Mouse (Mus musculus) bone marrow macrophage, adult 2 months (primary cell): ENCODE data around the gene Slc7a4. TPM values are rescaled to one million over a fixed set of nuclear protein-coding genes. Genes with fewer than 3 reads are reported as not detected.

ENCODE experiments used
- H3K27ac ChIP-seq: 2 replicates; pipeline ENCODE4 v1.5.1; 2012; ENCODE audit warnings: low read depth, low read length; ENCODE audit not compliant: insufficient read depth
- H3K4me1 ChIP-seq: 2 replicates; pipeline ENCODE4 v1.6.1; 2012; ENCODE audit warnings: low read length; ENCODE audit not compliant: control insufficient read depth, insufficient read depth
- H3K4me3 ChIP-seq: 2 replicates; pipeline ENCODE4 v1.5.1; 2012; ENCODE audit warnings: mild to moderate bottlenecking, low read length, moderate library complexity; ENCODE audit not compliant: insufficient read depth
- CTCF ChIP-seq: IDR thresholded peaks from 2 replicates; pipeline ENCODE4 v1.5.1; 2012; ENCODE audit warnings: low read depth, mild to moderate bottlenecking, low read length, moderate library complexity
- POLR2A ChIP-seq: IDR thresholded peaks from 2 replicates; pipeline ENCODE4 v1.6.1; 2012; ENCODE audit warnings: mild to moderate bottlenecking, low read depth, low read length, borderline replicate concordance
- polyA plus RNA-seq: library from polyadenylated mRNA; stranded (reverse); fragments of >200 nt; gene quantifications from 2 replicates; pipeline ENCODE4 v1.2.4, GENCODE M21; 2012; ENCODE audit not compliant: missing spikeins, insufficient read depth, insufficient read length

Slc7a4 gene
- polyA plus RNA-seq, 1 experiment, result 2.2 TPM

GRCm38 (mm10) chr16:17605684-17606083 is 22.7 kb upstream of the Slc7a4 start:
- no peaks in the 10 kb centered on the region for H3K4me1 ChIP-seq
- TF ChIP-seq CTCF, result no peak
- TF ChIP-seq POLR2A, result no peak
- no peak overlapping the region for H3K4me3 ChIP-seq
- H3K27ac ChIP-seq, result no peak overlapping the region

GRCm38 (mm10) chr16:17604941-17605340 is 21.9 kb upstream of the Slc7a4 start:
- TF ChIP-seq POLR2A, result no peak
- TF ChIP-seq CTCF, result no peak
- Histone ChIP-seq H3K4me1 (no peaks in the 10 kb centered on the region), H3K27ac (no peak overlapping the region), H3K4me3 (no peak overlapping the region)

GRCm38 (mm10) chr16:17600944-17601562 is 18.0 kb upstream of the Slc7a4 start:
- Histone ChIP-seq H3K4me1 (no peaks in the 10 kb centered on the region), H3K4me3 (no peak overlapping the region), H3K27ac (no peak overlapping the region)
- no peak for TF ChIP-seq POLR2A
- TF ChIP-seq CTCF, result no peak

GRCm38 (mm10) chr16:17590731-17591130 is 7.7 kb upstream of the Slc7a4 start:
- Histone ChIP-seq H3K4me1 (no peaks in the 10 kb centered on the region), H3K27ac (no peak overlapping the region), H3K4me3 (no peak overlapping the region)
- TF ChIP-seq POLR2A, result no peak
- TF ChIP-seq CTCF, result no peak

GRCm38 (mm10) chr16:17584555-17584954 is 1.5 kb upstream of the Slc7a4 start:
- no peak overlapping the region for H3K4me3 ChIP-seq
- H3K4me1 ChIP-seq, result no peaks in the 10 kb centered on the region
- no peak overlapping the region for H3K27ac ChIP-seq
- no peak for TF ChIP-seq CTCF
- TF ChIP-seq POLR2A, result no peak

- no peak for TF ChIP-seq CTCF
- TF ChIP-seq POLR2A, result no peak
Measured at GRCm38 (mm10) chr16:17576825-17577215, 6.2 kb downstream of the Slc7a4 start.

GRCm38 (mm10) chr16:17575870-17576824 is 6.9 kb downstream of the Slc7a4 start:
- Histone ChIP-seq H3K4me3 (peak overlapping the region; percentile 67), H3K4me1 (peaks cover 2% of the 10 kb centered on the region; the same call in 1 of the 2 replicates), H3K27ac (no peak overlapping the region)
- TF ChIP-seq POLR2A (no peak), CTCF (no peak)

More at GRCm38 (mm10) chr16:17576825-17577215, 6.2 kb downstream of the Slc7a4 start:
- H3K27ac ChIP-seq, result no peak overlapping the region
- H3K4me3 ChIP-seq, result peak overlapping the region; percentile 67
- H3K4me1 ChIP-seq, result peaks cover 2% of the 10 kb centered on the region; the same call in 1 of the 2 replicates

GRCm38 (mm10) chr16:17566186-17566585 is 16.8 kb downstream of the Slc7a4 start:
- no peak overlapping the region for H3K27ac ChIP-seq
- TF ChIP-seq POLR2A (no peak), CTCF (no peak)
- H3K4me1 ChIP-seq, result peaks cover 6% of the 10 kb centered on the region
- H3K4me3 ChIP-seq, result no peak overlapping the region

GRCm38 (mm10) chr16:17564771-17565170 is 18.2 kb downstream of the Slc7a4 start:
- H3K4me3 ChIP-seq, result no peak overlapping the region
- no peak for TF ChIP-seq CTCF
- no peak for TF ChIP-seq POLR2A
- H3K4me1 ChIP-seq, result peaks cover 6% of the 10 kb centered on the region
- H3K27ac ChIP-seq, result no peak overlapping the region

- TF ChIP-seq POLR2A (no peak), CTCF (no peak)
- Histone ChIP-seq H3K4me1 (peaks cover 6% of the 10 kb centered on the region), H3K4me3 (no peak overlapping the region), H3K27ac (no peak overlapping the region)
Measured at GRCm38 (mm10) chr16:17564221-17564620, 18.8 kb downstream of the Slc7a4 start.
